Mouse (Mus musculus) liver, embryonic 14.5 days (tissue): ENCODE results near the gene Ddhd1.

ENCODE experiments used
- CTCF ChIP-seq: IDR thresholded peaks from 2 replicates; pipeline ENCODE4 v1.5.1; 2016; ENCODE audit warnings: antibody characterized with exemption, low read depth, control low read depth
- EP300 ChIP-seq: IDR thresholded peaks from 2 replicates; pipeline ENCODE4 v1.6.1; 2016; ENCODE audit warnings: antibody characterized with exemption, low read depth

DNA sequence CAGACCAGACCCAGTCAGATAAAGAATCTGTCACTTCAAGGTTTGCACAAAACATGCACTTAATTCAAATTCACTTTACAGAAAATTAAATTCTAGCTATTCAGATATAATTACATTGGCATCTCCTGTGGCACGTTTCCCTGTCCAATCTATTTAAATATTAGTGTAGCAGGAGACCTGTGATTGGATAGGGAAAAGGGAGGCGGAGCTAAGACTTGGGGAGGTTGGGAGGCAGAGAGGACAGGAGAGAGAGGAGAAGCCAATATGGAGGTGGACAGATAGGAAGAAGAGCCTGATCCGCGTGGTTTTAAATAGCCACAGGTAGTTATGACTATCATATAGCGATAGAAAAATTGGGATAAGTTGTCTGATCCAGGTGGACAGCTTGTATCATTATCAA is 19.2 kb downstream of the Ddhd1 start:
- TF ChIP-seq EP300 (no peak), CTCF (no peak)
